Mouse (Mus musculus) intestine, embryonic 15.5 days (tissue): ENCODE data around the gene Fkbp14. TPM values are rescaled to one million over a fixed set of nuclear protein-coding genes. Genes with fewer than 3 reads are reported as not detected.

Experiments used
- ATAC-seq: fragments of 200-750 bp; cut with Nextera tagmentation; 2 replicates; pipeline ENCODE4 v1.8.0; 2017; ENCODE audit warnings: moderate TSS enrichment, moderate library complexity
- H3K27ac ChIP-seq: fragments of 300-500 bp; sonication (generic); 2 replicates; pipeline ENCODE4 v1.5.1; 2015; ENCODE audit warnings: mild to moderate bottlenecking, inconsistent platforms
- H3K27me3 ChIP-seq: fragments of 300-500 bp; sonication (generic); replicated peaks from 2 replicates; pipeline ENCODE4 v1.6.1; 2015; ENCODE audit warnings: inconsistent platforms
- H3K36me3 ChIP-seq: fragments of 300-500 bp; sonication (generic); 2 replicates; pipeline ENCODE4 v1.6.1; 2015; ENCODE audit warnings: inconsistent platforms
- H3K4me1 ChIP-seq: fragments of 300-500 bp; sonication (generic); replicated peaks from 2 replicates; pipeline ENCODE4 v1.6.1; 2015; ENCODE audit warnings: inconsistent platforms
- H3K4me2 ChIP-seq: fragments of 300-500 bp; sonication (generic); replicated peaks from 2 replicates; pipeline ENCODE4 v1.6.1; 2015; ENCODE audit warnings: mild to moderate bottlenecking, inconsistent platforms
- H3K4me3 ChIP-seq: fragments of 300-500 bp; sonication (generic); replicated peaks from 2 replicates; pipeline ENCODE4 v1.5.1; 2015; ENCODE audit warnings: inconsistent platforms
- H3K9ac ChIP-seq: fragments of 300-500 bp; sonication (generic); 2 replicates; pipeline ENCODE4 v1.6.1; 2015; ENCODE audit warnings: inconsistent platforms
- H3K9me3 ChIP-seq: fragments of 300-500 bp; sonication (generic); 2 replicates; pipeline ENCODE4 v1.6.1; 2016; ENCODE audit warnings: inconsistent platforms
- WGBS: fragments of 180-500 bp; shearing (Covaris S2); methylation state at CpG from one replicate; pipeline ENCODE4 v1.1.7; 2015; 5-methylcytosine and 5-hydroxymethylcytosine counted together
- polyA plus RNA-seq: library from polyadenylated mRNA; unstranded; fragments of >200 nt; fragmentation: Nextera tagmentation; extraction: Ambion mirVana; gene quantifications from 2 replicates; pipeline ENCODE4 v1.2.1, GENCODE M21; 2015

The Fkbp14 gene
- polyA plus RNA-seq, 1 experiment from 2014 or later = 24.3 TPM

DNA sequence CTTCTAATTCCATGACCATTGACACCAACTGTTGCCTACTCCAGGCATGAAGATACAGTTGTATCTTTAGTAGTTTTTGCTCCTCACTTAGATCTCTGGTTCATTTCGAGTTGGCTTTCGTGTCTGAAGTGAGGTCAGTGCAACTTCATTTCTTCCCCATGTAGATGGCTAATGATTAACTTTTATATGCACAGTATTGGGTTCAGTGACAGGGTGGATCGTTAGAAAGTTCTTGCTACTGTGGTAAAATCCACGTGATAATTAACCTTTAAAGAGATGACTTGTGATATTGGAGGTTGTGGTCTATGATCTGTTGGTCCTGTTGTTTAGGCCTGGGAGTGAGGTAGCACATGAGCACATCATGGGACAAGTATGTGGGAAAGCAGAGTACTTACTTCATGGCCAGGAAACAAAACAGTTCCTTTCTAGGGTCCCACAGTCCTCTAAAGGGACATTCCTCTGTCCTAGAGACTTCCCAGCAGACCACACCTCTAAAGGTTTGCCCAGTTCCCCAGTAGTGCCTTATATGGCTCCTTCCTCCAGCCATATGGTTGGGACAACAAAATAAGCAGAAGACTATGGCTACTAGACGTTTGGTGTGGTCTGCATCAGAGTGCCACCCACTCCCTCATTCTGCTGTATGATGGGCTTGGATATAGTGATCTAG lies 3.7 kb upstream of the Fkbp14 start:
- H3K9ac ChIP-seq = no peak overlapping the region
- H3K4me3 ChIP-seq = no peak overlapping the region
- WGBS = 54% methylated on average over 5 of the region's 5 CpGs
- peaks cover 11% of the 10 kb centered on the region; the same call in 1 of the 2 replicates for H3K4me1 ChIP-seq
- H3K4me2 ChIP-seq = no peak overlapping the region
- ATAC-seq = peak; percentile 92
- H3K27me3 ChIP-seq = no peaks in the 10 kb centered on the region
- H3K9me3 ChIP-seq = no peaks in the 10 kb centered on the region
- H3K36me3 ChIP-seq = no peaks in the 10 kb centered on the region
- H3K27ac ChIP-seq = 0 out of 2 replicates have a peak overlapping the region, but pooled peaks have one; percentile 28

DNA sequence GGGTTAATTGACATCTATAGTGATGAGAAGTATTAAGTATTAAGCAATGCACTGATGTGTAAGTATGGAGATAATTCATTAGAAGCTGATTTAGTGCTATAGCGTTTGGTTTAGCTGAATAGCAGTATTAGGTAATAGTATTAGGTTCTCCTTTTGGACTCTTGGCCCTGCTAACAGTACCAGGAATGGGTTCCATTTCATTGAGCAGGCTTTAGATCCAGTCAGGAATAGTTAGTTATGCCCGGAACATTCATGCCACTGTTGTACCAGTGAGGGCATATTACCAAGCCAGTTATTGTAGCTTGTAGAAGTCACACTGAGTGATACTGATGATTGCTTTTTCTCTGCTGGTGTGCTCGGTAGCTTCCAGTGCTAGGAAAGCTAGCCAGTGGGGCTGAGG lies 603 bp upstream of the Fkbp14 start:
- 88% methylated on average over 3 of the region's 3 CpGs for WGBS
- H3K27ac ChIP-seq = no peak overlapping the region
- ATAC-seq = no peak

DNA sequence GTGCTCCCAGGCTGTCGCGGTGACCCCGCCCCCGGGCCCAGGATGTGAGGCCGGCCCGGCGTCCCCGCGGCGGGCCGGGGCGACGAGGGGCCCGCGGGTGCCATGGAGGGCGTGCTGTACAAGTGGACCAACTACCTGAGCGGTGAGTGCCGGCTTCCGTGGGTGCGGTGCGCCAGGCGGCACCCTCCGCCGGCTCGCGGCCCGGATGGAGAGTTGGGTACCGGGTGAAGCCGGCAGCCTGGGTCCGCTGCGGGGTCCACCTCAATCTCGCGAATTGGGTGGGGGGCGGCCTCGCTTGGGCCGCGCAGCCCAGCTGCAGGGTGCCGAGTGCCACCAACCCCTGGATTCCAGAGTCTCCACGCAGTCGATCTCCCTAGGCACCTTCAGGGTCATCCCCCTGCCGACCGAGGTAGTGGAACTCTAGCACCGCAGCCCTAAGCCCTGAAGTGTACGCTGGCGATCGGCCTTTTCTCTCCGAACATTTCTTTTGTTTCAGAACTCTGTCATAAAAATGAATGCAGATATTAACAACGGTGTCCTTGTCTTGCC lies 1.7 kb downstream of the Fkbp14 start:
- H3K4me1 ChIP-seq = peaks cover 22% of the 10 kb centered on the region
- no peaks in the 10 kb centered on the region for H3K27me3 ChIP-seq
- H3K4me2 ChIP-seq = peak overlapping the region; percentile 76
- peak overlapping the region; percentile 74 for H3K27ac ChIP-seq
- peak overlapping the region; percentile 91 for H3K4me3 ChIP-seq
- no peaks in the 10 kb centered on the region for H3K9me3 ChIP-seq
- WGBS = under 1% methylated on average over 48 of the region's 48 CpGs
- ATAC-seq = peak; percentile 24; the same call in 1 of the 2 replicates
- peak overlapping the region; percentile 87 for H3K9ac ChIP-seq
- H3K36me3 ChIP-seq = no peaks in the 10 kb centered on the region

More for the DNA sequence above, 603 bp upstream of the Fkbp14 start:
- Histone ChIP-seq H3K4me1 (peaks cover 15% of the 10 kb centered on the region), H3K27me3 (no peaks in the 10 kb centered on the region), H3K4me2 (no peak overlapping the region), H3K4me3 (no peak overlapping the region), H3K9ac (no peak overlapping the region), H3K36me3 (no peaks in the 10 kb centered on the region), H3K9me3 (no peaks in the 10 kb centered on the region)

DNA sequence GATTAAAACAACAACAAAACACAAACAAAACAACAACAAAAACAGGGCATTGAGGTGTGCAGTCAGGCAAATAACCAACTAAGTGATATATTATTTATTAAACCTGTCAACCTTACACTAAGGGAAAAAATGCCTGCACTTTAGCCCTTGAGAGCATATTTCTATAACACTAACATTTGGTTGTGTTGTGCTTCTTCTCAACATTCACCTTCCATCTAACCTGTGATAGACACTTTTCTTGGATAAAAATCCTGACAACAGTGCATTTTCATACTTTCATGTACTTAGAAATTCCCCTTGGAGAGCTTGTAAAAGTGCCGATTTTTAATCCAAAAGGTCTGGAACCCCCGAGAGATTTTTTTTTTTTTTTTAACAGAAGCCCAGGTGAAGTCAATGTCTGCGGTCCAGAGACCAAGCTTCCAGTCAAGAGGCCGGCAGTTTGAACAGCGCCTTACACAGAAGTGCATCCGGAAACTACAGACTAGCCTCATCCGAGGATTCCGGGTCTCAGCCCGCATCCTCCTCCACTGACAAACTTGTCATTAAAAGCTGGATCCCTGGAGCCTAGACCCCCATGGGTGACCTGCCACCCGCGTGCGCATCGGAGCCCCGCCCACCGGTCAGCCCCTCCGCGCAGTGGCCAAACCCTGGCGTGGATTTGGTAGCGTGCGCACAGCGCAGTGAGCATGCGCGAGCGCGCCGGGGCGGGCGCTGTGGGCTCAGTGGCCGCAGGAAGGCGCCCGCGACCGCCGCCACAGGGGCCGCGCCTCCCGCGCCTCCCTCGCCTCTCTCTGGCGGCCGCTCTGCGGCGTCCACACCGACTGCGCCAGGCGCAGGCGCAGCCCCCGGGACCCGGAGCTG lies 2.4 kb downstream of the Fkbp14 start, which contains the start of gene Plekha8:
TSS of gene Plekha8 (plus strand) at position 643 of the 861 bp plus-strand sequence.
- under 1% methylated on average over 48 of the region's 49 CpGs for WGBS
- Histone ChIP-seq H3K4me1 (peaks cover 18% of the 10 kb centered on the region), H3K9ac (peak within 1 kb of the TSS; percentile 87)

DNA sequence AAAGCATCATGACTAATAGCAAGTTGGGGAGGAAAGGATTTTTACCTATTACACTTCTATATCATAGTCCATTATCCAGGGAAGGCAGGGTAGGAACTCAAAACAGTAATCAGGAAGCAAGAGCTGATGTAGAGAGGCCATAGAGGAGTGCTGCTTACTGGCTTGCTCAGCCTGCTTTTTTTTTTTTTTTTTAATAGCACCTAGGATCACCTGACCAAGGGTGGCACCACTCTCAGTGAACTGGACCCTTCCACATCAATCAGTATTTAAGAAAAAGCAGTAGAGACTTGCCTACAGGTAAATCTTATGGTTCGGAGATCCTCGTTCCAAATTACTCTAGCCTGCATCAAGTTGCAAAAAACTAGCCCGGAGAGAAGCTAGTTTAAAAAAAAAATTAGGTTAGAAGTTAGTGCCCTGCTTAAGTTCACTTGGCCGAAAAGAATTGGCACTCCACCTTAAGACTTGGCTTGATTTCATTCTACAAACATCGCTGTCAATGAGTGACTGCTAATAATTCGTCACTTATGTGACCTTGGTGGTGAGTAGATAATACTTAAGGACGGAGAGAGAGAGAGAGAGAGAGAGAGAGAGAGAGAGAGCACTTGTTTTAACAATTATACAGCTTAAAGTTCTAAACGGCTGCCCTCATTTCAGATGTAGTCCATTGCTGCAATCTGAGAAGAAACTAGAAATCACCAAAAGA lies 3.2 kb downstream of the Fkbp14 start:
- no peak overlapping the region for H3K9ac ChIP-seq
- 44% methylated on average over 8 of the region's 8 CpGs for WGBS

More for the DNA sequence above, 2.4 kb downstream of the Fkbp14 start, which contains the start of gene Plekha8:
- H3K36me3 ChIP-seq = no peaks in the 10 kb centered on the region
- H3K4me3 ChIP-seq = peak within 1 kb of the TSS; percentile 91
- peak within 1 kb of the TSS; percentile 74 for H3K27ac ChIP-seq
- H3K9me3 ChIP-seq = no peaks in the 10 kb centered on the region
- H3K4me2 ChIP-seq = peak within 1 kb of the TSS; percentile 76
- peak; percentile 96 for ATAC-seq
- no peaks in the 10 kb centered on the region for H3K27me3 ChIP-seq

DNA sequence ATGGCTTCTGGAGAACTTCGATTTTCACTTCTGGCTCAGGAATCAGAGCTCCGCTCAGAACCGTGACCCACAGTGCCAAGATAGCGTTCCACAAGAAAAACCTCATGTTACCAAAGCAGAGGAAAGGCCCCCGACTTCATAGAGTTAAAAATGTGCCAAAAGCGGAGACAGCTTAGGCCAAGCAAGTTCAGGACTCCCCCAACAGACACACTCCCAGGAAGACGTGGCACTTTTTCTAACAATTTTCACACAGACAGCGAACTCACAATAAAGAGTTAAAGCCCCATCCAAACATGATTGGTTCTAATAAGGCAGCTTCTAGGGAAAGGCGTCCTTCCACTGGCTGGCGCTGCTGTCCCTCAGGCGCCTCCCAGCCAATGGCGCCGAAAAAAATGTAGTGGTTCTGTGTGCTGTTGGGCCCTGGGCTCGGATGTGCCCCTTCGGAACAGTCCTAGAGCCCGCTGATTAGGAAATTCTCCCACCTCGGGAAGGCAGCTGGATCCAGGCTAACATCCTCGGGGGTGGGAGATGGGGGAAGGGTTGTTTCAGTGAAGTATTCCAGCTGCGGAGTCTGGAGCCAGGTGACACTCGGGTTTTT lies 4.1 kb downstream of the Fkbp14 start:
- Histone ChIP-seq H3K9ac (peak overlapping the region; percentile 60), H3K4me3 (peak overlapping the region; percentile 45), H3K4me2 (peak overlapping the region; percentile 76), H3K27ac (peak overlapping the region; percentile 61), H3K36me3 (no peaks in the 10 kb centered on the region), H3K4me1 (peaks cover 18% of the 10 kb centered on the region), H3K9me3 (no peaks in the 10 kb centered on the region), H3K27me3 (no peaks in the 10 kb centered on the region)
- ATAC-seq = peak; percentile 85
- under 1% methylated on average over 20 of the region's 20 CpGs for WGBS

More for the DNA sequence above, 3.2 kb downstream of the Fkbp14 start:
- Histone ChIP-seq H3K9me3 (no peaks in the 10 kb centered on the region), H3K4me1 (peaks cover 18% of the 10 kb centered on the region), H3K36me3 (no peaks in the 10 kb centered on the region), H3K4me3 (peak overlapping the region; percentile 45), H3K27me3 (no peaks in the 10 kb centered on the region), H3K27ac (peak overlapping the region; percentile 61; the same call in 1 of the 2 replicates), H3K4me2 (peak overlapping the region; percentile 76)
- no peak for ATAC-seq

DNA sequence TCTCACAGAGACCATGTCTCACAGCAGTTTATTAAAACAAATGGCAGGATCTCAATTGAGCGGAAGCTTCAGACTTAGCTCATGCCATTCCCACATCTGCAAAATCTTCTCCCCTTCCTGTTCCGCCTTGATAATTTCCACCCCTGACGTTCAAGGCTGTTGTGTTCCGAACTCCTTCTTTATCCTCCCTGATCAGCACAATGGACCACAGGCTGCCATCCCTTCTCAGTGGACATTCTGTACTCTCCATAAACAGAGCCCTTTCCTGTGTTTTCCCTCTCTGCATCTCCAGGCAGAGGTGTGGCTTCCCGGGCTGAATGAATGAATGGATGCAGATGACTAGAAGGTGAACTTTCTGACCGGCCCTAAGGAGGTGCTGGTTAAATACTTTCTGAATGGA lies 5.3 kb downstream of the Fkbp14 start:
- peak overlapping the region; percentile 21 for H3K4me3 ChIP-seq
- no peaks in the 10 kb centered on the region for H3K27me3 ChIP-seq
- peak overlapping the region; percentile 50 for H3K4me2 ChIP-seq
- peak overlapping the region; percentile 5; the same call in 1 of the 2 replicates for H3K9ac ChIP-seq
- H3K4me1 ChIP-seq = peaks cover 18% of the 10 kb centered on the region
- no peak overlapping the region for H3K27ac ChIP-seq
- no peaks in the 10 kb centered on the region for H3K9me3 ChIP-seq
- no peaks in the 10 kb centered on the region for H3K36me3 ChIP-seq
- no peak for ATAC-seq
- 33% methylated on average over 6 of the region's 6 CpGs for WGBS

DNA sequence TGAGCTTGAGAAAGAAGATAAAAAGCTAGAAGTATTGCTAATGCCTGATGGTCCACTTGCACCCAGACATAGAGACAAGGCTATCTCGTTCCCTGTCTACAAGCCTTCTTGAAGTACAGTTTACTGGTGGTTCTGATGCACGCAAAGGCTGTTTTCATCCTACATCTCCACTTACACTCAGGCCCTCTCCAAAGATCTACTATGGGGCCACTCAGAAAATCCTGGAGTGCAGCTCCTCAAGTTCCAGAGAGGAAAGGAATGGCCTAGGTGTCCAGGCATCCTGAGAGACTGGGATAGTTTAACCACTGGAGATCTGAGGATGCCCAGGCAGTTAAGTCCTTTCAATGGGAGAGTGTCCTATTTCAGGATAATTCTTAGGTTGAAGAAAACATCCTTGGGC lies 6.4 kb downstream of the Fkbp14 start:
- Histone ChIP-seq H3K4me2 (0 out of 2 replicates have a peak overlapping the region, but pooled peaks have one; percentile 50), H3K27ac (no peak overlapping the region), H3K9ac (no peak overlapping the region), H3K9me3 (no peaks in the 10 kb centered on the region), H3K4me1 (peaks cover 11% of the 10 kb centered on the region), H3K4me3 (no peak overlapping the region), H3K36me3 (no peaks in the 10 kb centered on the region), H3K27me3 (no peaks in the 10 kb centered on the region)
- WGBS = 97% methylated on average over 2 of the region's 2 CpGs
- ATAC-seq = no peak

DNA sequence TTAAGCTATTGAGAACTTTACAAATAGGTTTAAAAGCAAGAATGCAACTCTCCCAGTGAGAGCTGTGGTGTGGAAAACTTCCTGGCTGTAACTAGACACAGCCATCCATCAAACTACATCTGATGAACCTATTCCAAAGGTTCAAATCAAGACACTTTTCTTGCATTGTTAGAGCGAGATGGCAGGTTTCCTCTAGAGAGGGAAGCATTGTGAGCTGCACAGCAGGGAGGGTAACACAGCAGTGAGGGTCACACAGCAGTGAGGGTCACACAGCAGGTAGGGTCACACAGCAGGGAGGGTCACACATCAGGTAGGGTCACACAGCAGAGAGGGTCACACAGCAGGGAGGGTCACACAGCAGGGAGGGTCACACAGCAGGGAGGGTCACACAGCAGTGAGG lies 8.9 kb downstream of the Fkbp14 start:
- Histone ChIP-seq H3K4me1 (peaks cover 7% of the 10 kb centered on the region; the same call in 1 of the 2 replicates), H3K9ac (no peak overlapping the region), H3K27me3 (no peaks in the 10 kb centered on the region), H3K4me3 (no peak overlapping the region), H3K9me3 (no peaks in the 10 kb centered on the region), H3K4me2 (no peak overlapping the region), H3K27ac (no peak overlapping the region), H3K36me3 (0 out of 2 replicates have a peak, but pooled peaks cover 7% of the 10 kb centered on the region)
- 70% methylated on average over 1 of the region's 1 CpGs for WGBS
- ATAC-seq = no peak

DNA sequence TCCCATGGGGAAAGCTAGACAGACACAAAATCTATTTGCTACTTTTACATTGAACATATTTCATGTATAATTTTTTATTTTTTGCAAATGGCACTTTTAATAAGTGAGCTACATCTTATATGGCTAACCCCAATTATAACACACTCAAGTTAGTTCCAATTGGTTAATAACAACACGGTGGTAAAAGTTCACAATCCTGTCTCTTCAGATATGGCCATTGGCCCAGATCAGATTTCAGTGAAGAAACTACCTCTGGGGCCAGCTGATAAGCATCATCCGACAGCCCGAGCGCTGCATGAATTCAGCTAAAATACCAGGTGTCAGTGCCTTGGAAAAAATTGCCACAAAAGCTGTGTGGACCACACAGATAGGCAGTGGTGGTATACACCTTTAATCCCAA lies 9.4 kb downstream of the Fkbp14 start:
- WGBS = 70% methylated on average over 4 of the region's 4 CpGs
- Histone ChIP-seq H3K4me2 (no peak overlapping the region), H3K4me3 (no peak overlapping the region), H3K4me1 (peaks cover 7% of the 10 kb centered on the region; the same call in 1 of the 2 replicates), H3K27me3 (no peaks in the 10 kb centered on the region), H3K9ac (no peak overlapping the region), H3K9me3 (no peaks in the 10 kb centered on the region), H3K36me3 (0 out of 2 replicates have a peak, but pooled peaks cover 7% of the 10 kb centered on the region), H3K27ac (no peak overlapping the region)
- no peak for ATAC-seq

DNA sequence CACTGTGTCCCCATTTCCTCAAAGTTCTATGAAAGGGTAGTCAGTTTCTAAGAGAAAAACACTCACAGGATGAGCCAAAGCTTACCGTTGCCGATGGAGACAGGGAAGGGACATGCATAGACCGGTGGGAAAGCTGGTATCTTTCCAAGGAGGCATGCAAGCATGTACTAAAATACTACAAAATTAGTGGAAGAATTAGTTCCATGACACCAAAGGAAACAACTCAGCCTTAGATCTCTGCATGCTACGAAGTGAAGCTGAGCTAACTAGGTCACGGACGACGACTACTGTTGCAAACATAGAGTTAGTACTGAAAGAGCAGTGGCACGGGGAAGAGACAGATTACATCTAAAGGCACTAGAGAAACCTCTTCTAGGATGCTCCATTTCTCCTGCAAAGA lies 10.2 kb downstream of the Fkbp14 start:
- 83% methylated on average over 8 of the region's 8 CpGs for WGBS
- H3K4me3 ChIP-seq = no peak overlapping the region
- H3K4me2 ChIP-seq = no peak overlapping the region
- 0 out of 2 replicates have a peak, but pooled peaks cover 7% of the 10 kb centered on the region for H3K36me3 ChIP-seq
- no peak overlapping the region for H3K9ac ChIP-seq
- no peaks in the 10 kb centered on the region for H3K27me3 ChIP-seq
- H3K27ac ChIP-seq = no peak overlapping the region
- ATAC-seq = no peak
- H3K9me3 ChIP-seq = no peaks in the 10 kb centered on the region
- peaks cover 6% of the 10 kb centered on the region; the same call in 1 of the 2 replicates for H3K4me1 ChIP-seq
